Mouse (Mus musculus): Measurements from ENCODE around the gene Il16. TPM values are rescaled to one million over a fixed set of nuclear protein-coding genes. Genes with fewer than 3 reads are reported as not detected.

The Il16 gene
- polyA plus RNA-seq, 1 experiment from 2014 or later: 1.5 TPM

DNA sequence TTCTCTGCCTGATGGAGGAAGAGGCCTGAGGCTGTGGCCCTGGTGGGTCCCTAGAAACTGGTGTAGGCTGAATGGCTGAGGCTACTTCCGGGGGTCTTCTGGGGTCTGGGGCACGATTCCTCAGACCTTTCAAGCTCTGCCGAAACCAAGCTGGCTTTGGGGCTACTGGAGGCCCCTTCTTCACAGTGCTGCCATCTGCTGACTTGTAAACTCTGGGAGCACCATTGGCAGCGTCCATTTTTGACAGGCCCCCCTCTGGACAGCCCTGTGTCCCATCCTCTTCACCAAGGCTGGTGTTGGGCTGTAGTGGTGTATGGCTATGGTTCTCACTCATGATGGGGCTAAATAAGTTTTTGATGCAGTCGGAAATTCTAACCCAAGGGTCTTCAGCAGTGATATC, 93.0 kb downstream of the Il16 start:
- no peak overlapping the region for H3K9ac ChIP-seq
- no peak overlapping the region for H3K4me2 ChIP-seq (replicated peaks)
- no peaks in the 10 kb centered on the region for H3K4me1 ChIP-seq
- ATAC-seq (ENCODE audit: low FRiP score, low read depth): no peak
- H3K4me3 ChIP-seq: no peak overlapping the region
- no peak overlapping the region for H3K27ac ChIP-seq
- no peaks in the 10 kb centered on the region for H3K36me3 ChIP-seq
- H3K27me3 ChIP-seq (replicated peaks): no peaks in the 10 kb centered on the region
- 83% methylated on average over 5 of the region's 5 CpGs for WGBS
- no peaks in the 10 kb centered on the region for H3K9me3 ChIP-seq

DNA sequence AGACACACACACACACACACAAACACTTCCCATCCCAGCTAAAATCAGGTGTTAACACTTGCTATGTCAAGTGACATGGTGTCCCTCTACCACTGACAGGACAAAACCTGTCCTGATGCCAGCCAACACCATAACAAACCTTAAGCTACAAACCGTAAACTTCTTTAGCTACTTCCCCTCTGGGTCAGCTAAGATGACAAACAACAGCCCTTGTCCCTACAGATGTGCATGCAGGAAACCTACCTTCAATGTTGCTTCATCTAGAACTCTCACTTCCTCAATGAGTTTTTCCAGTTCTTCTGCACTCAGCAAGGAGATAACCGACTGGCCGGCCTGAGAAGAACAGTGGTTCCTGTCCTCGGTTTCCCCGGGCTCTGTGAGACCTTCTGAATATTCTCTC, 94.9 kb downstream of the Il16 start:
- Histone ChIP-seq H3K9ac (no peak overlapping the region), H3K4me3 (no peak overlapping the region), H3K4me1 (no peaks in the 10 kb centered on the region), H3K4me2 (replicated peaks) (no peak overlapping the region), H3K27ac (no peak overlapping the region), H3K36me3 (no peaks in the 10 kb centered on the region), H3K27me3 (replicated peaks) (no peaks in the 10 kb centered on the region), H3K9me3 (no peaks in the 10 kb centered on the region)
- 93% methylated on average over 5 of the region's 5 CpGs for WGBS
- no peak for ATAC-seq (ENCODE audit: low FRiP score, low read depth)

DNA sequence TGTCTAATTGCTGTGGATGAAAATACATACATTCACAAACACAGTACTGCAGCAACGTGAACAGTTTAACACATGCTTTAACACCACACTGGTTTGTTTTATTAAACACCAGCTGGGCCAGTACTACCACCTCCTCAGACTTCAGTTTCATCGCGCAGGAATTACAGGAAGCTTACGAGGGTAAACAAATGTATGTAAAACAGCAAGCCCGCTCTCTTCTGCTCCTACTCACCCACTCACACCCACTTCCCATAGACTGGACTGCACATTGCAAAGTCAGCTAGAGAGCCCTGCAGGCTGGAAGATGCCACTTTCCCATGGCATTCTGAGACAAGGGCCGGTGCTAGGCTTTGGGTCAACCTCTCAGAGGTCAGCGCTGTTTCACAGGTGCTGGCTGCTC, 96.7 kb downstream of the Il16 start:
- H3K9ac ChIP-seq: no peak overlapping the region
- no peak overlapping the region for H3K27ac ChIP-seq
- no peak overlapping the region for H3K4me3 ChIP-seq
- ATAC-seq (ENCODE audit: low FRiP score, low read depth): no peak
- H3K36me3 ChIP-seq: no peaks in the 10 kb centered on the region
- H3K4me1 ChIP-seq: no peaks in the 10 kb centered on the region
- no peak overlapping the region for H3K4me2 ChIP-seq (replicated peaks)
- WGBS: 88% methylated on average over 7 of the region's 7 CpGs
- no peaks in the 10 kb centered on the region for H3K9me3 ChIP-seq
- H3K27me3 ChIP-seq (replicated peaks): no peaks in the 10 kb centered on the region

DNA sequence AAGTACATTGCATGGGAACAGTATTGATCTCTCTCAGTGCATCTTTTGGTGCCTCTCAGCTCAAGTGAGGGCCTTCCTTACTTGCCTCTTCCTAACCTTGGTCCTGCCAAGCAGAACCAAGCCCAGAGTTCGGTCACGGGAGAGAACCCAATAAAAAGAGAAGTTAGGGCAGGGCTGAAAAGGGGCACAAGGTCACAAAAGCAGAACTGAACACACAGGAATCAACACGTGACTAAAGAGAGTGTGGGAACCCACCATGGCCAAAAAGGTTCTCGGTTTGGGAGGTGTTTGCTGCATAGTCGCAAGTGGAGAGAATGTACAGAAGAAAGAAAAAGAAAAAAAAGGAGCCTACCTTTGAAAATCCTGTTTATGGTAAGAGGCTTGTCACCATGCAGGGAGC, 100.0 kb downstream of the Il16 start:
- 87% methylated on average over 5 of the region's 5 CpGs for WGBS
- no peak overlapping the region for H3K4me3 ChIP-seq
- no peaks in the 10 kb centered on the region for H3K9me3 ChIP-seq
- no peaks in the 10 kb centered on the region for H3K36me3 ChIP-seq
- no peak overlapping the region for H3K27ac ChIP-seq
- no peak for ATAC-seq (ENCODE audit: low FRiP score, low read depth)
- no peak overlapping the region for H3K4me2 ChIP-seq (replicated peaks)
- H3K27me3 ChIP-seq (replicated peaks): no peaks in the 10 kb centered on the region
- H3K9ac ChIP-seq: no peak overlapping the region
- 0 out of 2 replicates have a peak, but pooled peaks cover 4% of the 10 kb centered on the region for H3K4me1 ChIP-seq

DNA sequence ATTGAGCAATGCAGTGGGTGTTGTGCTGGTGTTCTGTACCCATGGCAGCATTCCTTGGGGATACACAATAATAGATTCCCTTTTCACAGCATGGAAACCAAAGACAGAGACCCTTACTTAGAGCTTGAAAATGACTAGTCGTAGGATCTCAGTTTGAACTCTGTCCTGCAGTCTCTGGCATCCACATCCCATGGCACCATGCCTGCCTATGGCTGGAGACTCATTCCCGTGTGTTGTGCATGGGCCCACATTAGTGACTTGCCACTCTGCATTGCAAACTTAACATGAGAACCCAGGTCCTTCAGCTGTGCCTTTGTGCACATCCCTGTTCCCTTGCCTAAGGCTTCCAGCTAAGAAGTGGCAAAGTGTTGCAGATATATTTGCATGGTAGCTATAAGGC, 100.8 kb downstream of the Il16 start:
- H3K4me2 ChIP-seq (replicated peaks): no peak overlapping the region

DNA sequence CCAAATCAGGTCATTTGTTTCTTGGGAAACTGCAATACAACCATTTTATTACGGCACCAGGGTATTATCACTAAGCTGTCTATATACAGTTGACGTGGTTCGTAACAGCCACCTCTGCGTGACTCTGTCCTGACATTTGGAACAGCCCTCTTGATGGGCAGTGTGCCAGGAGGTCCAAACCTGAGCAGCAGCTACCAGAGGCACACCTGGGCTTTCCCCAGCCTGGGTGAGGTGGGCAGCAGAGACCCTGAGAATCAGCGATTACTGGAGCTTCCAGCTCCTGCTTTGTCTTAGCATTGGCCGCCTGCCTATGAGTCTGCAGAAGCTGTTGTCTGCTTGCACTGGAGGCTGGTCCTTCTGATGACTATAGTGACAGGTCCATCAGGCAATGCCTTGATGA, 101.9 kb downstream of the Il16 start:
- WGBS: 82% methylated on average over 6 of the region's 6 CpGs
- Histone ChIP-seq H3K36me3 (no peaks in the 10 kb centered on the region), H3K4me3 (no peak overlapping the region), H3K27ac (no peak overlapping the region), H3K9ac (no peak overlapping the region), H3K9me3 (no peaks in the 10 kb centered on the region), H3K4me2 (replicated peaks) (no peak overlapping the region), H3K27me3 (replicated peaks) (no peaks in the 10 kb centered on the region), H3K4me1 (0 out of 2 replicates have a peak, but pooled peaks cover 4% of the 10 kb centered on the region)
- no peak for ATAC-seq (ENCODE audit: low FRiP score, low read depth)

More for the DNA sequence above, 100.8 kb downstream of the Il16 start:
- H3K4me3 ChIP-seq: no peak overlapping the region
- no peak for ATAC-seq (ENCODE audit: low FRiP score, low read depth)
- H3K4me1 ChIP-seq: 0 out of 2 replicates have a peak, but pooled peaks cover 4% of the 10 kb centered on the region
- no peaks in the 10 kb centered on the region for H3K36me3 ChIP-seq
- no peak overlapping the region for H3K27ac ChIP-seq
- WGBS: 90% methylated on average over 2 of the region's 2 CpGs
- H3K9ac ChIP-seq: no peak overlapping the region
- H3K27me3 ChIP-seq (replicated peaks): no peaks in the 10 kb centered on the region
- no peaks in the 10 kb centered on the region for H3K9me3 ChIP-seq

DNA sequence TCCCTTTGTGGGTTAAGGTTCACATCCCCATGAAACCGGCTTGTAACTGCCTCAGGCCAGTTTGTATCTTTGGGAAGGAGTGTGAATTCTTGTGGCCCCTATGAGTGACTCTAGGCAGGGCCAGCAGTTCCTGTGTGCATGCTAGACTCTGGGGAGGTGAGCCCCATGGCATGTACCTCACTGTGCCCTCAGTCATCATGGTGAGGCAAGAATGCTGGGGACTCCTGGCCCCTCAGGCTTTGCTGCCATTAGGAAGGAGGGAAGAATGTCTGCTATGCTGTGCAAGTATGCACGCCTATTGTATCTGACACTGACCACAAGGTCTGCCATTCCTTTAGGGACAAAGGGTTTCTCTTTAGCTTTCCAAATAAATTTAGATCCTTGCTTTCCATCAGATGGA, 104.4 kb downstream of the Il16 start:
- Histone ChIP-seq H3K27ac (no peak overlapping the region), H3K9ac (no peak overlapping the region), H3K4me3 (no peak overlapping the region), H3K36me3 (no peaks in the 10 kb centered on the region), H3K4me1 (0 out of 2 replicates have a peak, but pooled peaks cover 4% of the 10 kb centered on the region), H3K27me3 (replicated peaks) (no peaks in the 10 kb centered on the region), H3K9me3 (no peaks in the 10 kb centered on the region), H3K4me2 (replicated peaks) (no peak overlapping the region)
- WGBS: 63% methylated on average over 2 of the region's 2 CpGs
- no peak for ATAC-seq (ENCODE audit: low FRiP score, low read depth)

DNA sequence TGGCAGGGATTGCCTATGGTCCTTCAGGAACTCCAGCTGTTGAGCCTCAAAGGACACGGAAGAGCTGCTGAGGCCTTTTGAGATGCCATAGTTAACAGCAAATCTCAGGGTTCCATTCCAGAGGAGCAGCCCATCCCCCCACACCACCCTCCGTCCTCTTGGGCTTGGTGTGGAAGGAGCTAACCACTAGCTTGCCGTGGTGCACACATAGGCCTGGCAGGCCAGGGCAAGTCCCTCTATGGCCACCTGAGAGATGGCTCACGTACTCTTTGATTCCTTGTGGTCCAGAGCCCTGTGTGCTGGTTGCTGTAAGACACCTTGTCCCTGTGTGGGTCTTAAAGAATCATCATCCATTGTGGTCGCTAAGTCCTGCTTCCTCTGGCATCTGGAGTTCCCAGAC, 104.9 kb downstream of the Il16 start:
- Histone ChIP-seq H3K4me1 (0 out of 2 replicates have a peak, but pooled peaks cover 4% of the 10 kb centered on the region), H3K27ac (no peak overlapping the region), H3K9ac (no peak overlapping the region), H3K4me2 (replicated peaks) (no peak overlapping the region), H3K9me3 (no peaks in the 10 kb centered on the region), H3K27me3 (replicated peaks) (no peaks in the 10 kb centered on the region), H3K4me3 (no peak overlapping the region), H3K36me3 (no peaks in the 10 kb centered on the region)
- 93% methylated on average over 5 of the region's 5 CpGs for WGBS
- no peak for ATAC-seq (ENCODE audit: low FRiP score, low read depth)

DNA sequence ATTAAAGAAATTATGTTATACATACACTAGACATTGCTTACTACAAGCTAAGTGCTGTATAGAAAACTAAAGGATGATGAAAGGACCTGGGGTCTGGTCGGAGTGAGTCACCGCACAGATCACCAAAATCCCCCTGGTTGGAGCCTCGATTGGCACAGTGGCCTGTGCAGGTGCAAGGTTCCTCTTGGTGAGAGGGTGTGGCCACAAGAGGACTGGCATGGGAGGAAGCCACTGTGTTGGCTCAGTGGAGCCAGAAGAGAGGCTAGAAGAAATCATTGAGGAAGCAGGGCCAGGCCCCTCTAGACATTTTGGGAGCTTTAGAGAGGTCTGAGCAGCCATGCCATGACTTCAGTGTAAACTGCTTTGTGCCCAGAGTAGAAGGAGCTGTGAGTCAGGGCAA, 106.4 kb downstream of the Il16 start:
- Histone ChIP-seq H3K9me3 (no peaks in the 10 kb centered on the region), H3K4me3 (no peak overlapping the region), H3K4me1 (0 out of 2 replicates have a peak, but pooled peaks cover 4% of the 10 kb centered on the region), H3K9ac (no peak overlapping the region), H3K4me2 (replicated peaks) (no peak overlapping the region), H3K27me3 (replicated peaks) (no peaks in the 10 kb centered on the region), H3K36me3 (no peaks in the 10 kb centered on the region), H3K27ac (no peak overlapping the region)
- WGBS: 90% methylated on average over 3 of the region's 3 CpGs
- no peak for ATAC-seq (ENCODE audit: low FRiP score, low read depth)

DNA sequence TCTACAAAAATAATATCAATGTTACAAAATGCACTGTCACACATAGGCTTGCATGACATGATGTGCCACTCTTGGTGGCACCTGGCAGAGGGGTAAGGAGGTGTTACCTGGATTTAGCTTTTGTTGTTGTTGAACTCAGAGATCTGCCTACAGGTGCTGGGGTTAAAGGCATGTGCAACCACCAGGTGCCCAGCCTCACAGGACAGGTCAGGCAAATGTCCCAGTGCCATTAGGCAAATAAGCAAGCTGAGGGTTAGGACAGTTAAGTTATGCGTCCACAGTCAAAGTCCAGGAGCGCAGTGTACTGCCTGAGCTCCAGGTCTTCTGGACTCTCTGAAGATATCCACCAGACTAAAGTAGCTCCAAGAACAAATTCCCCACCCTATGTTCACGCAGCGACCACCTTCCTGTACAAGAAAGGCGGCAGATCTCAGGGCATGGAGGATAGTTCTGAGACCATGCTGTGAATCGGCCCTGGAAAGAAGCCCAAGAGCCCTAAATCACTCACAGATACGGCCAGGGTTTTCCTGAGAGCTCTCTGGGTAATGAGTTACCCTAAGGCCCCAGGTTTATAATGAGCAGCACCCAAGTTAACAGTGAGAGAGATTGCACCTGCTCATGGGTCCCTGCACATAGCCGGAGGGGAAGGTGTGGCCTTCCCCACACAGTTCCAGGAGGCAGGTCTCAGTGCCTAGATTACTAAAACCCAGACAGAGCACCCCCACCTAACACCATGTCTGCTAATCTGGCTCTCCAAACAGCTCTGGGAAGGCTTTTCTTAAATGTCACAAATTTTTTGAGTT, 107.5 kb downstream of the Il16 start:
- Histone ChIP-seq H3K4me2 (replicated peaks) (no peak overlapping the region), H3K4me3 (no peak overlapping the region), H3K9me3 (no peaks in the 10 kb centered on the region), H3K36me3 (no peaks in the 10 kb centered on the region), H3K27me3 (replicated peaks) (no peaks in the 10 kb centered on the region), H3K4me1 (0 out of 2 replicates have a peak, but pooled peaks cover 4% of the 10 kb centered on the region), H3K27ac (no peak overlapping the region), H3K9ac (no peak overlapping the region)
- ATAC-seq (ENCODE audit: low FRiP score, low read depth): no peak
- WGBS: 82% methylated on average over 8 of the region's 8 CpGs

DNA sequence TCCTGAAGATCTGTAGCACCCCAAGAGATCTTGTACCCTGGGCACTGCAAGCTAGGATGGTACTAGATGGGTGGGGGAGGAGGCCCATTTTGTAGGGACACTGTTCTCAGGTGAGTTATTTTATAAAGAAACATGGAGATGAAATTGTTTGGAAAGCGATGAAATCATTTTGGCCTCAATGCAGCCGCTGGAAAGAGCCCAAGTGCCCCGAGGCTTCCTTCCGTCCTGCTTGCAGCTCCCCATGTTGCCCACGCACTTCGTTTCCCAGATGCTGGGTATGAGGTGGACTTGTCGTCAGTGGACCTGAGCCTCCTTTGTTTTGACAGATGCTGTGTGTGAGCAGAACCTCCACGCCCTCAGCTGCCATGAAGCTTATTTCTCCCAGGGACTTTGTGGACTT, 109.1 kb downstream of the Il16 start:
- Histone ChIP-seq H3K9ac (no peak overlapping the region), H3K4me2 (replicated peaks) (no peak overlapping the region), H3K36me3 (no peaks in the 10 kb centered on the region), H3K4me1 (0 out of 2 replicates have a peak, but pooled peaks cover 5% of the 10 kb centered on the region), H3K27me3 (replicated peaks) (no peaks in the 10 kb centered on the region), H3K9me3 (no peaks in the 10 kb centered on the region), H3K4me3 (no peak overlapping the region), H3K27ac (no peak overlapping the region)
- WGBS: 88% methylated on average over 8 of the region's 8 CpGs
- no peak for ATAC-seq (ENCODE audit: low FRiP score, low read depth)

DNA sequence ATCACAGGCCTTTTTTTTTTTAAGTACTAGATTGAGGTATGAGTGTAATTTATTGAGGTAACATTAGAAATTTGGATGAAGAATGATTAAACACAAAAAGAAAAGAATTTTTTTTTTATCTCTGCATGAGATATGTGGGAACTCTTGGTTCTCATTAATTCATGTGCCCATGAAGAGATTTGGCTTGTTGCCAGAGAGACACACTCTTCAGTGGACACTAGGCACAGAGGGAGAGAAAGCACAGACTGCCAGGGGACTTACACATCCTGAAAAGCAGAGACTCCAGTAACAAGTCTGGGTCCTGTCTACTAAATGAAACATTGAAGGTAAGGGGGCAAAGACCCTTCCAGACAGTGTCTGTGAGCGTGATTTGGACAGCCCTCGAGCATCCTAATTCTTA, 109.8 kb downstream of the Il16 start:
- H3K4me2 ChIP-seq (replicated peaks): no peak overlapping the region
- H3K27me3 ChIP-seq (replicated peaks): no peaks in the 10 kb centered on the region
- H3K9ac ChIP-seq: no peak overlapping the region
- H3K9me3 ChIP-seq: no peaks in the 10 kb centered on the region
- no peak for ATAC-seq (ENCODE audit: low FRiP score, low read depth)
- H3K4me3 ChIP-seq: no peak overlapping the region
- H3K4me1 ChIP-seq: 0 out of 2 replicates have a peak, but pooled peaks cover 8% of the 10 kb centered on the region
- no peaks in the 10 kb centered on the region for H3K36me3 ChIP-seq
- H3K27ac ChIP-seq: no peak overlapping the region
- 93% methylated on average over 2 of the region's 2 CpGs for WGBS

DNA sequence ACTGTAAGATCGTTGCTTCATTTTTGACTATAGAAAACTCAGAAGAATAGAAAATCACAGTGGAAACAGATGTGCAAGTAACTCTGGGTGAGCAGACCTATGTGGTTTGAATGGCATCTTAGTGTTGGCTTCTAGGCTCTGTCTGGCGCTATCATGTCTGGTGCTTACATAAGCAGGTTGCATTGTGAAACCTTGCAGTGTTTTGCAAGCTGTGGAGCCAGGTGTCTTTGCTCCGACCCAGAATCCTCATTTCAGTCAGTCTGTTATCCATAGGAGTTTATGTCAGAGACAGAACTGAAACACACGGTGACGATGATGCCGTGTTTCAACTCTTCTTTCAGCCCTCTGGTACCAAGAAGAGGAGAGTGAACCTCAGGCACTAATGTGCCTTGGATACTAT, 111.7 kb downstream of the Il16 start:
- no peak for ATAC-seq (ENCODE audit: low FRiP score, low read depth)
- H3K27me3 ChIP-seq (replicated peaks): no peaks in the 10 kb centered on the region

More for the DNA sequence above, 111.7 kb downstream of the Il16 start:
- no peak overlapping the region for H3K9ac ChIP-seq
- H3K9me3 ChIP-seq: no peaks in the 10 kb centered on the region
- H3K4me2 ChIP-seq (replicated peaks): no peak overlapping the region
- no peaks in the 10 kb centered on the region for H3K36me3 ChIP-seq
- 96% methylated on average over 6 of the region's 6 CpGs for WGBS
- 0 out of 2 replicates have a peak, but pooled peaks cover 8% of the 10 kb centered on the region for H3K4me1 ChIP-seq
- H3K27ac ChIP-seq: no peak overlapping the region
- no peak overlapping the region for H3K4me3 ChIP-seq
